Mouse (Mus musculus): ENCODE measurements around the gene Unc5a. TPM values are rescaled to one million over a fixed set of nuclear protein-coding genes. Genes with fewer than 3 reads are reported as not detected.

Gene Unc5a
- polyA plus RNA-seq, 1 experiment: not detected

- H3K4me3 ChIP-seq (replicated peaks): no peak overlapping the region
- TF ChIP-seq TAL1 (IDR thresholded peaks at IDR 0.05; ENCODE audit: low read length): no peak
- no peak for TF ChIP-seq GATA1 (IDR thresholded peaks at IDR 0.05; ENCODE audit: low read length)
- H3K36me3 ChIP-seq (ENCODE audit: control insufficient read depth): no peaks in the 10 kb centered on the region
- H3K27me3 ChIP-seq (ENCODE audit: control insufficient read depth): peaks cover 82% of the 10 kb centered on the region
- H3K4me1 ChIP-seq (ENCODE audit: control insufficient read depth): no peaks in the 10 kb centered on the region
- no peaks in the 10 kb centered on the region for H3K9me3 ChIP-seq (ENCODE audit: control insufficient read depth, low read length)
Measured at GRCm38 (mm10) chr13:54950131-54950530, 920 bp downstream of the Unc5a start.

GRCm38 (mm10) chr13:54951166-54951565 lies 2.0 kb downstream of the Unc5a start:
- Histone ChIP-seq H3K27me3 (ENCODE audit: control insufficient read depth) (peaks cover 91% of the 10 kb centered on the region), H3K4me1 (ENCODE audit: control insufficient read depth) (no peaks in the 10 kb centered on the region), H3K9me3 (ENCODE audit: control insufficient read depth, low read length) (no peaks in the 10 kb centered on the region), H3K36me3 (ENCODE audit: control insufficient read depth) (no peaks in the 10 kb centered on the region), H3K4me3 (replicated peaks) (no peak overlapping the region)
- no peak for TF ChIP-seq GATA1 (IDR thresholded peaks at IDR 0.05; ENCODE audit: low read length)
- TF ChIP-seq TAL1 (IDR thresholded peaks at IDR 0.05; ENCODE audit: low read length): no peak

DNA sequence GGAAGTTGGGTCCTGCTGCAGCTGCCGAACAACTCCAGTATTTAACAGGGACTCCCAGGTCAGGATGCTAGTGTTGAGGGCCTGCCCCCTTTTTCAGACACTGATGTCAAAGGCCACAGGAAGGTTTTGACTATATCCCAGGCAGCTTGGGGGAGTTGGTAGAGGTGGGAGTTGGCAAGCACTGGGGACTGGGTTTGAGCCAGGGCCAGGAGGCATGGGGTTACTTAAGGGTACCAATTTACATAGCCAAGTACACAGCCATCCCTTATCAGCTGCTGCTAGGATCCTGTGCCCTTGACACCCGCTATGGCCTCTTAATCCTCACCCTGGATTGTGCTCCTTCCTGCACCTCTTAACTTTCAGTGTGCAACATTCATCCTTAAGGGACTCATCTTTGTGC lies 5.5 kb downstream of the Unc5a start:
- Histone ChIP-seq H3K36me3 (ENCODE audit: control insufficient read depth) (no peaks in the 10 kb centered on the region), H3K4me3 (replicated peaks) (no peak overlapping the region), H3K4me1 (ENCODE audit: control insufficient read depth) (no peaks in the 10 kb centered on the region), H3K27me3 (ENCODE audit: control insufficient read depth) (peaks cover 81% of the 10 kb centered on the region), H3K9me3 (ENCODE audit: control insufficient read depth, low read length) (no peaks in the 10 kb centered on the region)
- no peak for TF ChIP-seq GATA1 (IDR thresholded peaks at IDR 0.05; ENCODE audit: low read length)
- no peak for TF ChIP-seq TAL1 (IDR thresholded peaks at IDR 0.05; ENCODE audit: low read length)

- TF ChIP-seq TAL1 (IDR thresholded peaks at IDR 0.05; ENCODE audit: low read length) (no peak), GATA1 (IDR thresholded peaks at IDR 0.05; ENCODE audit: low read length) (no peak)
- Histone ChIP-seq H3K4me3 (replicated peaks) (no peak overlapping the region), H3K4me1 (ENCODE audit: control insufficient read depth) (no peaks in the 10 kb centered on the region), H3K9me3 (ENCODE audit: control insufficient read depth, low read length) (no peaks in the 10 kb centered on the region), H3K27me3 (ENCODE audit: control insufficient read depth) (peaks cover 70% of the 10 kb centered on the region), H3K36me3 (ENCODE audit: control insufficient read depth) (no peaks in the 10 kb centered on the region)
Measured at GRCm38 (mm10) chr13:54955695-54956471, 6.7 kb downstream of the Unc5a start.

DNA sequence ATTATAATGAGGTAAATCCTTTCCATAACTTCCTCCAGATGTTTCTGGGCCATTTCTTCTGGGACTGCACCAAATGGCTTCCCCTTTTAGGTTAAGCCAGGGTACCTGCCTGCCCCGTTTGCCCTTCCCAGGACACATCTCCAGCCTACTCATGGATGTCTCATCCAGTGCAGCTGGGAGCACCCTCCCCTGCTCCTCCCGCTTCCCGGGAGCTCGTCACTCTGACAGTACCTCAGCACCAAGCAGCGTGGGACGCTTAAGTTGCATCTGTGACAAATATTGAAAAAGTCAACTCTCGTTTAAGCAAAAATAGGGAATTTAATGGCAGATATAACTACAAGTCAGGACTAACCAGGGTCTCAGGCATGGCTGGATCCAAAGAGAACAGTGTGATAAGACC lies 8.1 kb downstream of the Unc5a start:
- TF ChIP-seq TAL1 (IDR thresholded peaks at IDR 0.05; ENCODE audit: low read length) (no peak), GATA1 (IDR thresholded peaks at IDR 0.05; ENCODE audit: low read length) (no peak)
- Histone ChIP-seq H3K4me3 (replicated peaks) (no peak overlapping the region), H3K4me1 (ENCODE audit: control insufficient read depth) (no peaks in the 10 kb centered on the region), H3K9me3 (ENCODE audit: control insufficient read depth, low read length) (no peaks in the 10 kb centered on the region), H3K36me3 (ENCODE audit: control insufficient read depth) (no peaks in the 10 kb centered on the region), H3K27me3 (ENCODE audit: control insufficient read depth) (peaks cover 56% of the 10 kb centered on the region)

DNA sequence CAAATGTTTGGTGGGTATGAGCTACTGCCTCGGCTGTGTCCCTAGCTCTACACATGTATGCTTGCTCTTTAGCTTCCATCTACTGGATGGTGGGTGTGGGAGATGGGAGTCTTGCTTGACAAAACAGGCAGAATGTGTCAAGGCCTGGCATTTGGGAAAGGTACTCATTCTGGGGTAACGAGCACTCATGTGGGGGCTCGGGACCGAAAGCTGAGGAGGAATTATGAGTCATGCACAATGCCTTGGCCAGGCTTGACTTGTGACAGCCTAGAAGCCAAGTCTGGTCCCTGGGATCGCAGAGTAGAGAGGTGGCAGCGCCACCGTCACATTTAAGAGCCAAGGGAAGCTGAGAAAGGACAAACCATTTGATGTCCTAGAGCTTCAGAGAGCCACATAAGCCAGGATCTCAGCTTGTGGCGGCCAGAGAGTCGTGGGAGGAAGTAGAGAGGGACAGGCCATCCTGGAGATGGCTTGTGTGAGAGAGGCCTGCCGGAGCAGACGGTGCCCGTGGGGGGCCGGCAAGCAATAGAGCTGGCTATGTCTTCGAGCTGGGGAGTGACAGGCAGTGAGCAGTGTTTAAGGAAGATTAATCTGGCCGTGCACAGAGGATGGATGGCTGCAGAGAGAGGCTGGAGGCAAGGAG lies 10.0 kb downstream of the Unc5a start:
- Histone ChIP-seq H3K4me1 (ENCODE audit: control insufficient read depth) (no peaks in the 10 kb centered on the region), H3K9me3 (ENCODE audit: control insufficient read depth, low read length) (no peaks in the 10 kb centered on the region), H3K27me3 (ENCODE audit: control insufficient read depth) (peaks cover 41% of the 10 kb centered on the region), H3K4me3 (replicated peaks) (no peak overlapping the region), H3K36me3 (ENCODE audit: control insufficient read depth) (no peaks in the 10 kb centered on the region)
- TF ChIP-seq TAL1 (IDR thresholded peaks at IDR 0.05; ENCODE audit: low read length) (no peak), GATA1 (IDR thresholded peaks at IDR 0.05; ENCODE audit: low read length) (no peak)

GRCm38 (mm10) chr13:54959842-54960241 lies 10.6 kb downstream of the Unc5a start:
- Histone ChIP-seq H3K9me3 (ENCODE audit: control insufficient read depth, low read length) (no peaks in the 10 kb centered on the region), H3K4me3 (replicated peaks) (no peak overlapping the region), H3K4me1 (ENCODE audit: control insufficient read depth) (no peaks in the 10 kb centered on the region), H3K27me3 (ENCODE audit: control insufficient read depth) (peaks cover 35% of the 10 kb centered on the region), H3K36me3 (ENCODE audit: control insufficient read depth) (no peaks in the 10 kb centered on the region)
- no peak for TF ChIP-seq GATA1 (IDR thresholded peaks at IDR 0.05; ENCODE audit: low read length)
- no peak for TF ChIP-seq TAL1 (IDR thresholded peaks at IDR 0.05; ENCODE audit: low read length)

GRCm38 (mm10) chr13:54960491-54960890 lies 11.3 kb downstream of the Unc5a start:
- Histone ChIP-seq H3K36me3 (ENCODE audit: control insufficient read depth) (no peaks in the 10 kb centered on the region), H3K9me3 (ENCODE audit: control insufficient read depth, low read length) (no peaks in the 10 kb centered on the region), H3K27me3 (ENCODE audit: control insufficient read depth) (peaks cover 28% of the 10 kb centered on the region), H3K4me1 (ENCODE audit: control insufficient read depth) (no peaks in the 10 kb centered on the region), H3K4me3 (replicated peaks) (no peak overlapping the region)
- TF ChIP-seq TAL1 (IDR thresholded peaks at IDR 0.05; ENCODE audit: low read length) (no peak), GATA1 (IDR thresholded peaks at IDR 0.05; ENCODE audit: low read length) (no peak)

GRCm38 (mm10) chr13:54965256-54965655 lies 16.0 kb downstream of the Unc5a start:
- no peak overlapping the region for H3K4me3 ChIP-seq (replicated peaks)
- no peak for TF ChIP-seq TAL1 (IDR thresholded peaks at IDR 0.05; ENCODE audit: low read length)
- no peak for TF ChIP-seq GATA1 (IDR thresholded peaks at IDR 0.05; ENCODE audit: low read length)
- H3K4me1 ChIP-seq (ENCODE audit: control insufficient read depth): no peaks in the 10 kb centered on the region

More at GRCm38 (mm10) chr13:54965256-54965655, 16.0 kb downstream of the Unc5a start:
- H3K27me3 ChIP-seq (ENCODE audit: control insufficient read depth): no peaks in the 10 kb centered on the region
- H3K9me3 ChIP-seq (ENCODE audit: control insufficient read depth, low read length): no peaks in the 10 kb centered on the region
- no peaks in the 10 kb centered on the region for H3K36me3 ChIP-seq (ENCODE audit: control insufficient read depth)

Measured in erythroblast, embryonic 14.5 days (primary cell).